Mouse (Mus musculus) retina, adult 2 months (tissue): ENCODE measurements around the gene Gm48551.

Source experiments
- DNase-seq: peaks from one replicate; pipeline ENCODE4 v3.0.0-alpha.2; 2012; ENCODE audit warnings: low read depth, low spot score

Gm48551 gene

DNA sequence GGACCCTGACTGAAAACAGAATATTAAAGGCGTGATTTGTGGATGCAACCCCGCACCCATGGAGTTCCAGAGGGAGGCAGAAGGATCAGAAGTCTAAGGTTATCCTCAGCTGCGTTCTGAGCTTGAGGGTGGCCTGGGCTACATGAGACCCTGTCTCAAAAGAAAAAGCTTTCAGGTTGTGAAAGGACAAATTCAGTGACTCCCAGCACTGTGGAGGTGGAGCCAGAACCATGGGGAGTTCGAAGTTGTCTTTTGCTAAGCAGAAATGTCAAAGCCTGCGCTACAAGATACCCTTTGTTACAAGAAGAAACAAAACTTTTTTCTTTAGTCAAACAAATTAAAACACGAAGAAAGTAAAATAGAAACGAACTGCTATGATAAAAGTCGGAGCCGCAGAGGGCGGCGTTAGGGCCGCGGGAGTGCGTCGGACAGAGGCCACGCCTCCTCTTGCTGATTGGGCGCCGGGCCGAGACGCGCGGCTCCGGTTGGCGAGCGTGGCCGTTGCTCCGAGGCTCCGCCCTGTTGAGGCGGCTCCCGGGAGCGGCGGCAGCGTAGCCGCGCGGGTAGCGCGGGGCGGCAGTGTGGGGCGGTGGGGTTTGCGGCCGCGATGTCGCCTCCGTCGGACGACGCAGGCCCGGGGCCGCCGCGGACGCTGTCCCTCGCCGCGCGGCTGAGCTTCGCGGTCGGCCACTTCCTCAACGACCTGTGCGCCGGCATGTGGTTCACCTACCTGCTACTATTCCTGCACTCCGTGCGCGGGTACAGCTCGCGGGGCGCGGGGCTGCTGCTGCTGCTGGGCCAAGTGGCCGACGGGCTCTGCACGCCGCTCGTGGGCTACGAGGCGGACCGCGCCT, 27.0 kb upstream of the Gm48551 start, which contains the start of gene Mfsd12:
Gene Mfsd12 (plus strand): TSS at position 501 of the 854 bp plus-strand sequence.
- peak; percentile 62 for DNase-seq

DNA sequence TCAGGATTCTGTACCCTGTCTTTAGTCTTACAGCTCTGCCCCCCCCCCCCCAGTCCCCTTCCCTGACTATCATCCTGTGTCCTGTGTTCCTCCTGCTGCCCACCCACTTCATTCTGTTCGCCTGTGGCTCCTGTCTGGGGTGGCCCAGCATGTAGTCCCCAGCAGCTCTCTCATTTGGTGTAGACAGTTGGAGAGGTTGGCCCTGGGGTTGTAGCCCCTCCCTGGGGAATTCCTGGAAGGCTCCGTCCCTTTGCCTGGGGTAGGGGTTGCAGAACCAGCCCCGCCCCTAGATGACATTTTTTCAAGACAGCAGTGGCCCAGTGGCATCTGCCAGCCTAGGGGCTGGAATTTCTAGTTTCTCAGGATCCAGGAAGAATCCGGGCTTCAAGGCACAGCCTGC, 26.1 kb upstream of the Gm48551 start:
- DNase-seq, result no peak

DNA sequence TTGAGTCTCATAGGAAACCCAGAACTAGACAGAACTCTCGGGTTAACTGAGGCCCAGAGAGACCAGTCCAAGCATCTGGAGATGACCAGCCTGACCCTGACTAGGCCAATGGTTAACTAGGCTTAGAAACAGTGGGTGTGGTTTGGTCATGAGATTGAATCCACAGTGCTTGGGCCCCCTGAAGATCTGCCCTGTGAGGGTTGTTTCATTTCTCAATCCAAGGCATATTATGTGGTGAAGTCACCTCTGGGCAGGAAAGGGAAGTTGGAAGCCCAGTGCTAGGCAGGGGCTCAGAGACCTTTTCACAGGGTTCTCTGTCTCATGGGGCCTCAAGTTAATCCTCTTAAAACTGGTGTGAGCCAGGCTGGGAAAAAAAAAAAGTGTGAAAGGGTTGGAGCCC, 25.4 kb upstream of the Gm48551 start:
- DNase-seq, result no peak

DNA sequence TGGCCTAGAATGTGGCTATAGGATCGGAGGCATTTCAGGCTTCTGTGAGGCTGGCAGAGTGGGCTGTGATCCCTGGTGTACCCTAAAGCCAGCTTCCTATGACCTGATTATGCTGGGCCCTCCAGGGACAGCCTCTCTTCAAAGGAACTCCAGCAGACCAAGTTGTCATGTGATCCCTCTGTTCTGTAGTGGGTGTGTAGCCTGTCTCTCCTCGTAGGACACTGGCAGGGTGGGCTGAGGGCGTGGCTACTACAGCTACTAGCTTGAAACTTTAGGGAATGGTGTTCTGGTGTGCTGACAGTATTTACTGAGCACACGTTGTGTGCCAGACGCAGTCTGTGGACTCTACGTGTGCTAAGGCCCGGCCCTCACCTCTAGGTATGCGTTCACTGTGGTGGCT, 23.5 kb upstream of the Gm48551 start:
- DNase-seq, result no peak

DNA sequence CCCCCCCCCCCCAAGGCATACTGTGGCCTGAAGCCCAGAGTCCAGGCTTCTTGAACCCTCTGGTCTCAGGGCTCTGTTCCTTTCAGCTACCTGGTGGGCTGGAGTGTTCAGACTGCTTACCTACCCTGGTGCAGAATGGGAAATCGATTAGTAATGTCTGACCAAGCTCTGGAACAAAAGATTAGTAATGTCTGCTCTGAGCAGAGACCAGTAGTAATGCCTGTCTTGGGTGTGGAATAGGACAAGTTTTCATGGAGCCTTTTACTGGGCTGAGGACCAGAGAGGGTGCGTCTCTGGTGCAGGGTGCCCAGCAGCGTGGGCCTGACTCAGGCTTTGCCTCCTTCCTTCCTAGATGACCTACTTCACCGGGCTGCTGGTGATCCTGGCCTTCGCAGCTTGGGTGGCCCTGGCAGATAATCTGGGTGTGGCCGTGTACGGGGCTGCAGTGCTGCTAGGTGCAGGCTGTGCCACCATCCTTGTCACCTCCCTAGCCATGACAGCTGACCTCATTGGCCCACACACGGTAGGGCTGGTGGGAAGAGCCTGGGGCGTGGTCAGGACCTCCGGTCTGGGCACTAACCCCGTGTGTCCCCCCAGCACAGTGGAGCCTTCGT, 21.8 kb upstream of the Gm48551 start:
- no peak for DNase-seq

DNA sequence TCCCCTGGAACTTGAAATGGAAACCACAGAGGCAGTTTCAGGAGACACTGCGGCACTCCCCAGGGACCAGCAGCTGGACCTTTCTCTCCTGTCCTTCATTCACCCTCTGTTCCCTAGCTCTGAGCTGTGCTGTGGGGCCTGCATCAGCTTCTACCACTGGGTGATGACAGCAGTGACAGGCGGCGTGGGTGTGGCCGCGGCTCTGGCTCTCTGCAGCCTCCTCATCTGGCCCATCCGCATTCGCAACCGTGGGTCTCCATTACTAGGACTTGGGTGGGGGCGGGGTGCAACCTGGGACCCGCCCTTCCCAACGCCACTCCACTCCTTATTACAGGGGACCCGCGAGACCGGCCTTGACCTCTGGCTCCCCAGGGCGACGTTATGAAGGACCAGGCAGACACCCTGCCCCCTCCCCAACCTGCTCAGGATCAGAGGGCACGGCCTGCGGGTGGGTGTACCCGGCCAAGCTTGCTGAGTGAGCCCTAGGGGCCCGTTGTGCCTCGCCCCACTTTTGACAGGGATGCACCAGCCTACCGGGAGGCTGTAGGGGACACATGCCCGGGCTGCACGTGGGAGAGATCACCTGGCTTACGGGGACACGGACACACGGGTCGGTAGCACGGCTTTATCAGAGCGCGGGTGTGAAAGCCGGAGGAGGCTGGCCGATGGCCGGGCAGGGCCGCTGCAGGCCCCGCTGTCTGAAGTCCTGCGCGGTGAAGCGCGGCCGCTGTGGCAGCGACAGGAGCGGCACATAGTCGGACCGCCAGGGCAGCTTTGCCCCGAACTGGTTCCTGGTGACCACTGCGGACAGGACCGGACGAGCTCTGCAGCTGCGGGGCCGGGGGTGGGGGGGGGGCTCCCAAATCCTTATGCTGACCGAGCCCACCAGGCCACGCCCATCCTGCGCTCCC, 20.6 kb upstream of the Gm48551 start:
- no peak for DNase-seq

DNA sequence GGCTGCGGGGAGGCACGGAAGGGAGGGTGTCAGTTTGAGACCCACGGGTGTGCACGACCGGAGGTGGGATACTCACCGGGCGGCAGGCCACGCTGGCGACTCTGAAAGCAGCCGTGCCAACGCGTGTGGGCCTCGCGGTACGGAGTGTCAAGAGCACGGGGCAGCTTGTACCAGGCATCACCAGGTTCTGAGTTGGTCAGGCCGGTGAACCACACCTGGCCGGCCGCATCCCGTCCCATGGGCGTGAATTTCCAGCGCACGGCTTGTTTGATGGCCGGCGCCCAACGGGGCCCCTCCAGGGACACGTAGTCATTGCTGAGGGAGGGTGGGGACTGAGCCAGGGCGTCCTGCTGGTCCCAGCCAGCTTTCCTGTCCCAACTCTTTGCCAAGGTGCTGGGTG, 19.6 kb upstream of the Gm48551 start:
- DNase-seq, result no peak

DNA sequence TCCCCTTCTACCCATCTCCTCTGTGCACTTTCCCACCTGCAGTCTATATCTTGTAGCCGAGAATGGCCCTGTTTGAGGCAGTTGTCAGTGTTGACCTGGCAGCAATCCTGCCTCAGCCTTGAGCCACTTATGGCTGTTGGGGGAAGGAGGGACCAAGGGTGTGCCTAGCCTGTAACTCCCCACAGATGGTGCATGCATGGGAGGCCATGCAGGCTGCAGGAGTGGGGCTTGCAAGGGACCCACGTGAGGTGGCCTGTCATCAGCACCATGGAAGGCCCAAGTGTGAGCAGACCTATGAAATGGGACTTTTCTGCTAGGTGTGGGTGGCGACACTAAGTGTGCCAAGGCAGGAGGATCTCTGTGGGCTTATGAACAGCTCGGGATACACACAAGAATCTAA, 19.2 kb upstream of the Gm48551 start:
- no peak for DNase-seq

DNA sequence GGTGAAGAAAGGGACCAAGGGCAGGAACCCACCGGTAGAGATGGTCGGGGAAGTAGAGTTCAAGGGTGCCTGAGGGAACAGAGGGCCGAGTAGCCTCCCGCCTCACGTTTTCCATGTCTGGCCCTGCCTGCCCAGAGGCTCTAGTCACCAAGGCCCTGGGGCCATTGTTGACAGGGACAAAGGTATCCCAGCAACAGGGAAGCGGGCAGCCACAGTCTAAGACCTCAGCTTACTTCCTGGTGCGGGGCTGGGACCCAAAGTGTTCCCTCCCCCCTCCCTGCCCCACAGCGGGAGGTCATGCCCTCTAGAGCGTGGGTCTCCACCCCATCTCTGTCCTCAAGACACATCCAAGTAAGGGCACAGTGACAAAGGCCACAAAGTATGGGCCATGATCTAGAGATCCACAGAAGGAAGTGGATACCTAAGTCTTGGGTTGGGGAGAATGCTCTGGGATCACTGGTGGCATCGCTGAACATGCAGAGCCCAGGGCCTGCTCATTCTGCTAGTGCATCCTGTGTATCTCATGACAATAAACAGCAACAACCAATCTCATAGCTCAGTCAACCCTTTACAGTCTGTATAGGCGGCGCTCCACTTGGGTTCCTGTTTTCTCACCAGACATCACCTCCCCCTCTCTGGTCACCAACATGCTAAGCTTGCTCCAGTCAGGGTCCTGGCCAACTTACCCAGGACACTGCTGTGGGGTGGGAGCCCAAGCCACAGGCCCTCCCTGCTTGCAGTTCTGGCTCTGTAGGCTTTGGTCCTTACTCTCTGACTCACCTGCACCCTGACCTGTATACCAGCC, 18.4 kb upstream of the Gm48551 start, which contains the start of gene 4930404N11Rik:
Gene 4930404N11Rik (minus strand): TSS at position 145 of the 805 bp plus-strand sequence.
- DNase-seq, result no peak

DNA sequence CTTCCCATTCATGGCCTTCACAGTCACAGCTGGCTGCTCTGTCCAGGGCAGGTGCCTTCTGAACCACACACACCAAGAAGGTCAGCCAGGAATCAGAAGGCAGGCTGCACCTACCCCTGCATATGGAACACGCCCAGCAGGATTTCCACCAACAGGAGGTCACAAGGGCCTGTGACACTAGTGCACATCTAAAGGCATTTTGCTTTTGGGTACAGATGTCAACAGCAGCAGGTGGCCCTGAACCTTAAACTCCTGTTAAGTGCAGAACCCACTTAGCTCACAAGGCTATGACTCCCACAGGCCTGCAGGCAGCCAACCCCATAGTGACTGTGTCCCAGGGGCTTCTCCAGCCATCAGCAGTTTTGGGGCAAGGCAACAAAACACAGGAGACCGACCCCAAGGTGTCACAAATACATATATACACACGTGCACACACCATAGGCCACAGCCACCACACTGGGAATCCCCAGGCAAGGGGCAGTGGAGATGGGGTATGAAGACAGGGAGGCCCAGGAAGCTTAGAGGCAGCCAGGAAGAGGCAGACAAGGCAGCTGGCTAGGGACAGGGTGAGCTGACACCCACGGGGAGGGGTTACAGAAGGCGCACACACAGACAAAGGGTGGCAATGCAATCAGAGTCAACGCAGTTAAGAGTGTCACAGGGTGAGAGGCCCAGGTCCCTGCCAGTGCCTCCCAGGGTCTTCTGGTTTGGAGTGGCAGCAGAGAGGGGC, 17.6 kb upstream of the Gm48551 start:
- DNase-seq, result no peak

DNA sequence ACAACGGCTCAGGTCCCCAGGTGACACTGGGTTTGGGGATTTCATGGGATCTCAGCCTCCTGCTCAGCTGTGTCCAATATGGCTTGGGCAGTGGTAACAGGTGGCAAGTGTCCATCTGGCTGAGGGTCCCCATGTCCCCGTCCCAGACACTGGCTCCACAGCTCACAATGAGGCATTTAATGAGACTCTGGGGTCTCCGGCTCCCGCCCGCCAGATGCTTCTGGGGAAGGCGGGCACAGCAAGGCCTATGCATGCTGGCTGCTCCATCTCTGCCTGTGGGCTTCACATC, 17.1 kb upstream of the Gm48551 start:
- DNase-seq, result no peak

DNA sequence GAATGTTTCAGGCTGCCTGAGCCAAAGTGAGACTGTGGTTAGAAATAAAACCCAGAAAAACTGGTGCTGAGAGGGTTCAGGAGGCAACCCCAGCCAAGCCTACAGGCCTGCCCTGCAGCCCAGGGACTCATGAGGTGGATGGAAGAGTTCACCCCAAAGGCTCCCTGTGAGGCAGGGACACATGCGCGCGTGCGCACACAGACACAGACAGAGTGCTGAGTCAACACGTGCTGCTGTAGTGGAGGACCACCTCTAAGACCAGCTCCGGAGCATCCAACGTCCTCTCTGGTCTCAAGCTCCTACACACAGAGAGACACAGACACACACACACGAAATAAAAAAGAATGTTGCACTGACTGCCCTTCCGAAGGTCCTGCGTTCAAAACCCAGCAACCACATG, 8.9 kb upstream of the Gm48551 start:
- no peak for DNase-seq

DNA sequence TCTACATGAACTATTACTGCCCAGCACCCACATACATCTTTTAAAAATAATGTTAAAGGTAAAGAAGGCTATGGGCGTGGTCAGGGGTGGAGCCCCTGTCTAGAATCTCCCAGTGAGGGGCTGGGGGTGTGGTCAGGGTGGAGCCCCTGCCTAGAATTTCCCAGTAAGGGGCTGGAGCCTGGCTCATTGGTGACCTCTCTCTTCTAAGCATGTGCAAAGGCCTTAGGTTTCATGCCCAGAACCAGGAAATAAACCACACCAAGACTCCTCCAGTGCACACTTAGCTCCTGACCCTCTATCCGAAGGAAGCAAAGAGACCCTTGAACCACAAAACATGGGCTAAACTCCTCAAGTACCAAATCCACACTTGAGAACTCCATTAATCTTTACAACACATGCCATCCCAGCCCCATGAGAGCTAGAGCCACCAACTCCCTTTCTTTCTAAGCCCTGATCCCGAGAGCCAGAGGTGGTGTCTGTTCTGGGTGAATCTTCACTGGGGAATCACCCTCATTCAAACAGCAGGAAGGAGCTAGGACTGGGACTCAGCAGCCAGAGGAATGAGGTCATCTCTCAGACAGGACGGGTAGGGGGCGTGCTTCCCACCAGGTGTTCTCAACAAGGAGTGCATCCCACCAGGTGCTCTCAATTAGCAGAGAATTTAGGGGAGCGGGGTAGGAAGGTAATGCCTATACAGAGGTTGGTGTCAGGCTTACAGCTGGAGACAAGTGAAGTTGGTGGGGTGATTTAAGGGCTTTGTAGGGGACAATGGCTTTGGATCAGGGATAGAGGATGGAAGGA, 7.5 kb upstream of the Gm48551 start:
- DNase-seq, result no peak

DNA sequence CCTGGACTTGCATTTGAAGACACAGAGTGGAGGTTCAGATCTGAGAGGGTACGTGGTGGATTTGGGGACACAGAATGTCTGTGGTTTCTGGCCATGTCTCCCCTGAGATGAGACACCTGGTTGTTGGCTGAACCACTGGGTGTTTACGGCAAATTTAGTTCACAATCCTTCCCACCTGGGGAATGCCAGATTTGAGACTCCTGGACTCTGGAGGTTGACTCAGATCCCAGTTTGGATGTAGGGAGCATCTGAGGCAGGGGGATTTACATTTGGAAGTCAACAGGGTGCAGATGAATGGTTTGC, 7.0 kb upstream of the Gm48551 start:
- no peak for DNase-seq

DNA sequence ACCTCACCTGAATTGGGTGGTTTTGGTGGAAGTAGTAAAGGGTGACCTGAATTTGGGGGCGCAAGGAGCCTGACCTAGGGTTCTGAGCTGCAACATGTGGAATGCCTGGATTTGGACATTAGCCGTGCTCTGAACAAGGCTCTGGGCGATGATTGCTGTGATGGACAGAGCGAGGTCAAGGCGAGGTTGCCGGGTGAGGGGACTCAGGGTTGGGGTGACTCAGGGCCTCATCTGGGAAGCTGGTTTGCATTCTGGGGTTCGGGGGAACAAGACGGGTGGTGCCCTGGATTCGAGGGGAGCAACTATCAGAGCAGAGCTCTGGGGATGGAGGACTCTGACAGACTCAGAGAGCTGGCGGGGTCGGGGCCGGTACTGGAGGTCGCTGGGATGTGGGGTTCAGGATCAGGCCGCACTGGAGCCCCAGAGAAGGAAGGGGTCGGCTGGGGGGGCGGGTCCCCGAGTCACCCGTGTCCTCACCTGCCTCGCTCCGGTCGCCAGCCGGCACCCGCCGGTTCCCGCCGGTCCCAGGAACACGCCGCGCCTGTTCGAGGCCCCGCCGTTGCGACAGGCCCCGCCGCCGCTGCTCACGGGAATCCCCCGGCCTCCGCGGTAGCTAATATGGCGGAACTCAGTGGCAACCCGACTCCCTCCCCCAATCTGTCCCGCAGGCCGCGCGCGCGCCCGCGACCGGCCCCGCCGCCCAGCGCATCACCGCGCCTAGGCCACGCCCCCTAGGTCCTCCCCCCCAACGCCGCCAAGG, 6.3 kb upstream of the Gm48551 start, which contains the start of gene Fzr1:
Gene Fzr1 (minus strand): TSS at position 724 of the 760 bp plus-strand sequence.
- DNase-seq, result no peak

DNA sequence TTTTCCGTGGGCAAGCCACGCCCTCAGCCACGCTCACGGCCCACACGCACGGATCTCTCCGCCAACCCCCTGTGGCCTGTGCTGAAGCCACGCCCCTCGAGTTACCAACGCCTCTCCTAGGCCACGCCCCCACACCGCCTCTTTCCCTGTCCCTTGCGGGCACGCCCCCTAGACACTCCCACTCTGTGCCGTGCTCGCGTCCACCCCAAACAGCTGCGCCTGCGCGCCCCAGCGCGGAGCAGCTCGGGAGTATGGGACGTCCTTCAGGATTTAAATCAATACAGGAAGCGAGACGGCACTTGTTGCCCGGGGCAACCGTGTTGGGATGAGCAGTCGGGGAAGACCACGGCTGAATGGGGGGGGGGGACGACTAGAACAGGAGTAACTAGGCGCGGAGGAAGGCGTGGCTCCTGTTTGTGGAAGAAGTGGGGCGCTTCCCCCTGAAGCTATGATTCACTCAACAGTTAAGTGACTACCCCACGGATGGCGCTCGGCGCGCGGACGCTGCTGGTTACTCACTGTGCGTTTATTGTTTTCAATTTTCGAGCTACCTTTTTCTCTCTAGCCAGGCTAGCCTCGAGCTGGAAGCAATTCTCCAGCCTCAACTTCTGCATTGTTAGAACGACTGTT, 5.6 kb upstream of the Gm48551 start:
- peak; percentile 100 for DNase-seq

DNA sequence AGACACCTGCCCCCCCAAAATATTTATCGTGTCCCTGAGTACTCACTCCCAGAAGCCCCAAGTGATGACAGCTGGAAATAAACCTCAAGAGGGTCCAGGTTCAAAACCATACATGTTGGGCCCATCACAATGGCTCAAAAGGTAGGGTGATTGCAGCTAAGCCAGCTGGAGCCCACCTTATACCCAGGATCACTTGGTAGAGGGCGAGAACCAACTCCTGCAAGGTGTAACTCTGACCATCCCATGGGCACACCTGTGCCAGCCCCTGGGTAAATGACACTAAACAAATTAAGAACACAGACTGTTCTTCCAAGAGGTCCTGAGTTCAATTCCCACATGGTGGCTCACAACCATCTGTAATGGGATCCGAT, 5.1 kb upstream of the Gm48551 start:
- DNase-seq, result no peak

DNA sequence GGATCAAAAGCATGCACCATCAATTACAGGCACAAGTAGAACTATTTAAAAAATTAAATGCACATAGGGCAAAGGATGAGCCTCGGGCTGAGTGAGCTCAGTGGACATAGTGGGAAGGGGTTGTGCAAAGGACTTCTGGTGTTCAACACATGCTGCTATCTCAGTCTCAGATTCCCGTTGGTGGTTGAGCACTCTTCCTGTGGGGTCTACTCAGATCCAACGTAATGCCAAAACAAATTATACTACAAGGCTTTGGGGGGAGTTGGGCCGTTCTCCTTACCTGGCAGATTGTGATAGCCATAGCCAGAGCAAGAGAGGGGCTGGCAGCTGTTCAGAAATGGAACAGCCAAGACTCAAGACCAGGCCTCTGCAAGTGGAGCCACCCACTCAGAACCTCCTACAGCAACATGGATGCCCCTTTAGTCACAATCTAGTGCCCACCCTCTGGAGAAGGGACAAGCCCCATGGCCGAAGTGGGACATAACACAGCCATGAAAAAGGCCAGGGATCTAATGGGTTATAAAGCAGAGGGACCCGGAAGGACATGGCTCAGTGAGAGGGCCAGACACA, 4.4 kb upstream of the Gm48551 start:
- no peak for DNase-seq

DNA sequence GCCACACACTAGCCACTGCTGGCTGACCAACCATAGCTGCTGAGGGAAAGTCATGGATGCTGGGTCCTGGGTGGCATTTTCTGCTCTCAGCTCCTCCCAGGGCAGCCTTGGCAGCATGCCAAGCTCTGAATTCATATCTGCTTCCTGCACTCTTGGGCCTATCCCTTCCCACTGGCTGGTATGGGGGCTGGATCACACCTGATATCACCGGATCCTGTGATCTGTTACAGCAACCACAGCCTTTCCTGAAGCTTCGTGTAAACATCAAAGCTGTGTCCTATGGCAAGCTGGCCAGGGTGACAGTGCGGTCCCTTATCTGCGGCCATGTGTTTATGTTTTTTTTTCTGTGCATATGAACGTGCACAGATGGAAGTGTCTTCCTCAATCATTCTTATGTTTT, 2.2 kb upstream of the Gm48551 start:
- DNase-seq, result no peak
